Mouse (Mus musculus) liver, postnatal 0 days (tissue): ENCODE results near the gene Snapc1. TPM values are rescaled to one million over a fixed set of nuclear protein-coding genes. Genes with fewer than 3 reads are reported as not detected.
A peak's percentile ranks its signal among the peaks of the same experiment; 100 is the strongest.

Source experiments
- ATAC-seq: fragments of 200-750 bp; cut with Nextera tagmentation; 2 replicates; pipeline ENCODE4 v1.8.0; 2017; ENCODE audit warnings: mild to moderate bottlenecking, moderate library complexity
- DNase-seq: peaks from one replicate; pipeline ENCODE4 v3.0.0-alpha.2; 2016
- H3K27ac ChIP-seq: fragments of 300-500 bp; sonication (generic); 2 replicates; pipeline ENCODE4 v1.5.1; 2014; ENCODE audit warnings: antibody characterized with exemption, moderate library complexity, mild to moderate bottlenecking, low read depth
- H3K27me3 ChIP-seq: fragments of 300-500 bp; sonication (generic); 2 replicates; pipeline ENCODE4 v1.6.1; 2014; ENCODE audit warnings: low read length, control low read depth, mixed read lengths; ENCODE audit not compliant: insufficient read depth
- H3K36me3 ChIP-seq: fragments of 300-500 bp; sonication (generic); replicated peaks from 2 replicates; pipeline ENCODE4 v1.6.1; 2014; ENCODE audit warnings: mild to moderate bottlenecking, control low read depth, low read length, moderate library complexity, mixed read lengths; ENCODE audit not compliant: insufficient read depth
- H3K4me1 ChIP-seq: fragments of 300-500 bp; sonication (generic); 2 replicates; pipeline ENCODE4 v1.6.1; 2014; ENCODE audit warnings: antibody characterized with exemption, mild to moderate bottlenecking, control low read depth; ENCODE audit not compliant: insufficient read depth
- H3K4me2 ChIP-seq: fragments of 300-500 bp; sonication (generic); 2 replicates; pipeline ENCODE4 v1.6.1; 2014; ENCODE audit warnings: low read depth, mild to moderate bottlenecking, low read length, moderate library complexity, mixed read lengths
- H3K4me3 ChIP-seq: fragments of 300-500 bp; sonication (generic); 2 replicates; pipeline ENCODE4 v1.5.1; 2014; ENCODE audit warnings: low read depth, low read length
- H3K9ac ChIP-seq: fragments of 300-500 bp; sonication (generic); replicated peaks from 2 replicates; pipeline ENCODE4 v1.6.1; 2014; ENCODE audit warnings: mild to moderate bottlenecking, moderate library complexity
- H3K9me3 ChIP-seq: fragments of 300-500 bp; sonication (generic); 2 replicates; pipeline ENCODE4 v1.6.1; 2016; ENCODE audit warnings: mild to moderate bottlenecking, control low read depth, low read length, mixed read lengths
- CTCF ChIP-seq: sonication (generic); IDR thresholded peaks from 2 replicates; pipeline ENCODE4 v1.5.1; 2016; ENCODE audit warnings: antibody characterized with exemption, low read depth
- EP300 ChIP-seq: IDR thresholded peaks from 2 replicates; pipeline ENCODE4 v1.6.1; 2016; ENCODE audit warnings: antibody characterized with exemption, low read depth, mild to moderate bottlenecking
- WGBS: fragments of 180-500 bp; shearing (Covaris S2); extraction: QIAGEN DNeasy Blood & Tissue Kit; methylation state at CpG from one replicate; pipeline ENCODE4 v1.1.7; 2014; ENCODE audit not compliant: insufficient replicate concordance; 5-methylcytosine and 5-hydroxymethylcytosine counted together
- polyA plus RNA-seq: library from polyadenylated mRNA; unstranded; fragments of >200 nt; fragmentation: Nextera tagmentation; extraction: Ambion mirVana; gene quantifications from 2 replicates; pipeline ENCODE4 v1.2.1, GENCODE M21; 2015

Gene Snapc1
- polyA plus RNA-seq, 1 experiment from 2014 or later = 3.6 TPM

GRCm38 (mm10) chr12:73939542-73939941, 24.7 kb upstream of the Snapc1 start:
- no peak for ATAC-seq
- no peak overlapping the region for H3K4me3 ChIP-seq
- no peak overlapping the region for H3K27ac ChIP-seq
- no peak overlapping the region for H3K4me2 ChIP-seq
- H3K9ac ChIP-seq = no peak overlapping the region
- peaks cover 52% of the 10 kb centered on the region for H3K36me3 ChIP-seq
- WGBS = 88% methylated on average over 6 of the region's 6 CpGs
- H3K9me3 ChIP-seq = no peaks in the 10 kb centered on the region
- DNase-seq = no peak
- no peaks in the 10 kb centered on the region for H3K4me1 ChIP-seq
- no peaks in the 10 kb centered on the region for H3K27me3 ChIP-seq
- TF ChIP-seq CTCF (no peak), EP300 (no peak)

- no peak overlapping the region for H3K27ac ChIP-seq
- TF ChIP-seq EP300 = no peak
- TF ChIP-seq CTCF = no peak
- no peak for DNase-seq
- H3K4me1 ChIP-seq = peaks cover 5% of the 10 kb centered on the region; the same call in 1 of the 2 replicates
- no peak overlapping the region for H3K9ac ChIP-seq
- no peak overlapping the region for H3K4me3 ChIP-seq
- peaks cover 8% of the 10 kb centered on the region for H3K36me3 ChIP-seq
- peak overlapping the region; percentile 66 for H3K4me2 ChIP-seq
- H3K9me3 ChIP-seq = no peaks in the 10 kb centered on the region
- no peak for ATAC-seq
- WGBS = 83% methylated on average over 4 of the region's 4 CpGs
- no peaks in the 10 kb centered on the region for H3K27me3 ChIP-seq
Observed at GRCm38 (mm10) chr12:73948415-73948814, 15.9 kb upstream of the Snapc1 start.

GRCm38 (mm10) chr12:73949318-73950058, 14.8 kb upstream of the Snapc1 start:
- Histone ChIP-seq H3K9ac (peak overlapping the region; percentile 23), H3K27ac (no peak overlapping the region), H3K27me3 (no peaks in the 10 kb centered on the region), H3K4me2 (peak overlapping the region; percentile 66), H3K4me3 (peak overlapping the region; percentile 32), H3K36me3 (peaks cover 2% of the 10 kb centered on the region), H3K9me3 (no peaks in the 10 kb centered on the region), H3K4me1 (peaks cover 9% of the 10 kb centered on the region)
- 7% methylated on average over 46 of the region's 46 CpGs for WGBS
- DNase-seq (peak; percentile 59), ATAC-seq (peak; percentile 78)
- TF ChIP-seq EP300 = no peak
- TF ChIP-seq CTCF = no peak

GRCm38 (mm10) chr12:73952879-73953278, 11.4 kb upstream of the Snapc1 start:
- peak; percentile 14; the same call in 1 of the 2 replicates for ATAC-seq
- Histone ChIP-seq H3K4me3 (peak overlapping the region; percentile 38), H3K4me1 (peaks cover 9% of the 10 kb centered on the region), H3K4me2 (peak overlapping the region; percentile 78), H3K27me3 (no peaks in the 10 kb centered on the region), H3K27ac (no peak overlapping the region), H3K36me3 (no peaks in the 10 kb centered on the region), H3K9ac (peak overlapping the region; percentile 48), H3K9me3 (no peaks in the 10 kb centered on the region)
- TF ChIP-seq CTCF (no peak), EP300 (no peak)
- peak; percentile 44 for DNase-seq
- WGBS = 10% methylated on average over 15 of the region's 15 CpGs

GRCm38 (mm10) chr12:73953420-73954186, 10.7 kb upstream of the Snapc1 start:
- no peaks in the 10 kb centered on the region for H3K36me3 ChIP-seq
- no peak overlapping the region for H3K27ac ChIP-seq
- peak overlapping the region; percentile 48; the same call in 1 of the 2 replicates for H3K9ac ChIP-seq
- H3K4me2 ChIP-seq = peak overlapping the region; percentile 78
- WGBS = 26% methylated on average over 14 of the region's 14 CpGs
- TF ChIP-seq CTCF (no peak), EP300 (no peak)
- no peaks in the 10 kb centered on the region for H3K9me3 ChIP-seq
- H3K27me3 ChIP-seq = no peaks in the 10 kb centered on the region
- peak; percentile 66 for ATAC-seq
- peak overlapping the region; percentile 38 for H3K4me3 ChIP-seq
- DNase-seq = no peak
- peaks cover 9% of the 10 kb centered on the region for H3K4me1 ChIP-seq

GRCm38 (mm10) chr12:73954785-73955184, 9.5 kb upstream of the Snapc1 start:
- Histone ChIP-seq H3K27ac (no peak overlapping the region), H3K4me2 (no peak overlapping the region), H3K4me3 (no peak overlapping the region), H3K4me1 (peaks cover 9% of the 10 kb centered on the region), H3K36me3 (no peaks in the 10 kb centered on the region), H3K9me3 (no peaks in the 10 kb centered on the region), H3K27me3 (no peaks in the 10 kb centered on the region), H3K9ac (no peak overlapping the region)
- no peak for ATAC-seq
- no peak for TF ChIP-seq CTCF
- 45% methylated on average over 5 of the region's 5 CpGs for WGBS
- DNase-seq = no peak
